Mouse (Mus musculus) kidney, postnatal 14 days (tissue): ENCODE data around the gene Glra1.

Experiments
- DNase-seq: peaks from one replicate; pipeline ENCODE4 v3.0.0; 2022; ENCODE audit warnings: mixed read lengths

The Glra1 gene

GRCm38 (mm10) chr11:55511374-55511773 lies 96.6 kb downstream of the Glra1 start:
- DNase-seq = no peak

GRCm38 (mm10) chr11:55505485-55505884 lies 102.5 kb downstream of the Glra1 start:
- DNase-seq = no peak

GRCm38 (mm10) chr11:55502886-55503285 lies 105.1 kb downstream of the Glra1 start:
- no peak for DNase-seq

GRCm38 (mm10) chr11:55501955-55502531 lies 106.0 kb downstream of the Glra1 start:
- no peak for DNase-seq

- DNase-seq = peak; percentile 60
Observed at GRCm38 (mm10) chr11:55497885-55498284, 110.1 kb downstream of the Glra1 start.

- DNase-seq = no peak
Observed at GRCm38 (mm10) chr11:55496158-55496557, 111.8 kb downstream of the Glra1 start.

- DNase-seq = no peak
Observed at GRCm38 (mm10) chr11:55485443-55485842, 122.6 kb downstream of the Glra1 start.

- no peak for DNase-seq
Observed at GRCm38 (mm10) chr11:55473219-55473618, 134.8 kb downstream of the Glra1 start.

GRCm38 (mm10) chr11:55471467-55471866 lies 136.5 kb downstream of the Glra1 start:
- no peak for DNase-seq

- DNase-seq = peak; percentile 30
Observed at GRCm38 (mm10) chr11:55470761-55471160, 137.2 kb downstream of the Glra1 start.

GRCm38 (mm10) chr11:55469923-55470691 lies 137.9 kb downstream of the Glra1 start:
- DNase-seq = no peak

GRCm38 (mm10) chr11:55469048-55469843 lies 138.8 kb downstream of the Glra1 start, which contains the start of gene G3bp1:
Gene G3bp1 (plus strand): TSS chr11:55469685.
- peak; percentile 100 for DNase-seq

GRCm38 (mm10) chr11:55468611-55469047 lies 139.4 kb downstream of the Glra1 start:
- no peak for DNase-seq

GRCm38 (mm10) chr11:55468012-55468411 lies 140.0 kb downstream of the Glra1 start:
- DNase-seq = peak; percentile 87

GRCm38 (mm10) chr11:55465177-55465576 lies 142.8 kb downstream of the Glra1 start:
- peak; percentile 77 for DNase-seq

GRCm38 (mm10) chr11:55464707-55465106 lies 143.3 kb downstream of the Glra1 start:
- DNase-seq = no peak
